Mouse (Mus musculus) hematopoietic multipotent progenitor cell, adult 10-12 weeks (in vitro differentiated cells): ENCODE measurements around the gene Vmn1r95. TPM values are rescaled to one million over a fixed set of nuclear protein-coding genes. Genes with fewer than 3 reads are reported as not detected.

Experiments
- polyA plus RNA-seq: library from polyadenylated mRNA; stranded (reverse); fragments of >175 nt; gene quantifications from 2 replicates; pipeline ENCODE4 v1.2.3, GENCODE M21; 2012; ENCODE audit warnings: low replicate concordance

Vmn1r95 gene
- not detected in 2 replicates for polyA plus RNA-seq

GRCm38 (mm10) chr7:20193410-20193809 is at the start of gene Vmn1r95:
Gene Vmn1r95, plus strand, starts transcription at chr7:20193710.

DNA sequence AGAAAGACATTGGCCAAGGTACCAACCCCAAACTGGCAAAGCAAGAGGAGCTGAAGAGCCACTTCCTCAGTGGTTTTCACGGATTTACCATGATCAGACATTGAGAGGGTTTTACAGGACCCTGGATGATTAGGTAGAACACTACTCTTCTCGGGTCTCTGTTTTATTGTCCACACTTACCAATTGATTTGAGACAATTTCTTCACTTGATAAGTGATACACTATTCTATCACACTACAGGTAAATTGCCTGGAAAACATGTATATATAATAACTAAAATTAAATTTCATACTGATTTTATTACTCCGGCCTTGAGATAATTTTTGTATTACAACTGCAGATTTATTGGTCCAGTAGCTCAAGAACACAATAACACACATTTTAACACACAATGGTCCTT is 25.2 kb upstream of the Vmn1r95 start, which contains the start of gene Vmn1r94:
Gene Vmn1r94, minus strand, starts transcription at position 101 of the 400 bp plus-strand sequence.

DNA sequence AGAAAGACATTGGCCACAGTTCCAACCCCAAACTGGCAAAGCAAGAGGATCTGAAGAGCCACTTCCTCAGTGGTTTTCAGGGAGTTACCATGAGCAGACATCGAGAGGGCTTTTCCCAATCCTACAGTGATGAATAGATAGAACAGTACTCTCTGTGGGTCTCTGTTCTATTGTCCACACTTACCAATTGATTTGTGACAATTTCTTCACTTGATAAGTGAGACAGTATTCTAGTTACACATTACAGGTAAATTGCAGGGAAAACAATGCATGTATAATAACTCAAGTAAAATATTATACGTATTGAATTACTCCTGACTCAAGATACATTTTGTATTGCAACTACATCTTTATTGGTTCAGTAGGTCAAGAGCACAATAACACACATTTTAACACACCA is 12.0 kb downstream of the Vmn1r95 start, which contains the start of gene Gm6164:
Gene Gm6164, minus strand, starts transcription at position 101 of the 400 bp plus-strand sequence.

GRCm38 (mm10) chr7:20233728-20234127 is 40.2 kb downstream of the Vmn1r95 start, which contains the start of gene Gm4498:
Gene Gm4498, minus strand, starts transcription at chr7:20233828.

Other genes starting within 250 kb of the Vmn1r95 start
- gene Igsf23, start 243.0 kb upstream of the Vmn1r95 start, polyA plus RNA-seq: 0.71 and 3.1 TPM in 2 replicates
- gene Ceacam20, start 228.3 kb upstream of the Vmn1r95 start, polyA plus RNA-seq: not detected in 2 replicates
- not detected in 2 replicates for gene Nlrp9b, start 202.2 kb upstream of the Vmn1r95 start, polyA plus RNA-seq
- not detected in 2 replicates for gene Vmn1r91, start 94.0 kb upstream of the Vmn1r95 start, polyA plus RNA-seq
- gene Gm16442, start 71.1 kb upstream of the Vmn1r95 start, polyA plus RNA-seq: not detected in 2 replicates
- not detected in 2 replicates for gene Vmn1r93, start 54.6 kb upstream of the Vmn1r95 start, polyA plus RNA-seq
- gene Vmn1r94, start 25.3 kb upstream of the Vmn1r95 start, polyA plus RNA-seq: not detected in 2 replicates
- gene Gm6164, start 11.9 kb downstream of the Vmn1r95 start, polyA plus RNA-seq: not detected in 2 replicates
- not detected in 2 replicates for gene Gm4498, start 40.1 kb downstream of the Vmn1r95 start, polyA plus RNA-seq
- gene Gm5890, start 69.1 kb downstream of the Vmn1r95 start, polyA plus RNA-seq: not detected in 2 replicates
- gene Gm4133, start 140.4 kb downstream of the Vmn1r95 start, polyA plus RNA-seq: not detected in 2 replicates
- not detected in 2 replicates for gene Gm5728, start 181.7 kb downstream of the Vmn1r95 start, polyA plus RNA-seq
- not detected in 2 replicates for gene Vmn1r100, start 224.2 kb downstream of the Vmn1r95 start, polyA plus RNA-seq
- not detected in 2 replicates for gene Vmn1r101, start 248.9 kb downstream of the Vmn1r95 start, polyA plus RNA-seq